In the genomic region with DNA sequence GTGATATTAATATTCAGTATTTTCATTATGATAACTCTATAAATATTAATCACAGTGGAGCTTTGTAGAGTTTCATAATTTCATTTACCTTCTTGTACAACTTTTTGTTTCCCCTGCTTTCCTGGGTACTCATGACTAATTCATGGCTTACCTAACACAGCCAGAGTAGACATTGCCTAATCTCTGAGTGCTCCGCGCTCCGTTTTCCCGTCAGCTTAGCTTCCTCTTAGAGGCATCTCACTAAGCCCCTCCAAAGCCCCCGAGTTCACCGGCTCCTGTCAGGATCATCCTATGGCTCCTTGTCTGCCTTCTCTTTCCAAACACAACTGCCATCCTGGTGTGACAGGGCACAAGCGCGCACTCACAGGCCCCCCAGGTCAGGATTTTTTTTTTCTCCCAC, we compare ENCODE assay signal across 18 mouse cellular contexts.
"Had no signal": no experiment of that assay in that cellular context is flagged by ENCODE, and none has a peak within 500 bp of the region (broad histone marks: within the 10 kb centered on the region; RNA-seq: fewer than 3 reads in every experiment).

No protein-coding gene starts in this region.

- H3K27me3 ChIP-seq: kidney, embryonic 15.5 days; limb, embryonic 12.5 days; limb, embryonic 15.5 days; lung, embryonic 15.5 days; midbrain, embryonic 12.5 days had no signal

- DNase-seq: kidney, adult 11 months; kidney, adult 8-10 months; kidney, postnatal 10 days; kidney, postnatal 36 days; layer of hippocampus, postnatal 36 days; left cerebral cortex, postnatal 4 days; liver, postnatal 0 days; lung, postnatal 14 days; thymus, adult 18-20 months; thymus, postnatal 36 days had no signal

- H3K4me3 ChIP-seq: kidney, embryonic 15.5 days; left cerebral cortex, adult 2 months; limb, embryonic 12.5 days; limb, embryonic 15.5 days; lung, embryonic 15.5 days; midbrain, embryonic 12.5 days had no signal

- H3K9me3 ChIP-seq: kidney, embryonic 15.5 days; limb, embryonic 12.5 days; limb, embryonic 15.5 days; lung, embryonic 15.5 days; midbrain, embryonic 12.5 days had no signal

- H3K9ac ChIP-seq: kidney, embryonic 15.5 days; limb, embryonic 12.5 days; limb, embryonic 15.5 days; liver, embryonic 14.5 days; liver, postnatal 0 days; lung, embryonic 15.5 days; midbrain, embryonic 12.5 days had no signal

- H3K4me2 ChIP-seq: limb, embryonic 12.5 days; limb, embryonic 15.5 days; liver, embryonic 11.5 days; lung, embryonic 15.5 days; midbrain, embryonic 12.5 days had no signal

- ATAC-seq: liver, postnatal 0 days had no signal

- H3K27ac ChIP-seq: left cerebral cortex, adult 2 months; limb, embryonic 12.5 days; limb, embryonic 15.5 days; liver, embryonic 14.5 days; lung, embryonic 15.5 days; midbrain, embryonic 12.5 days had no signal
